Mouse (Mus musculus): ENCODE results near the gene Zfp281.

- TF ChIP-seq CTCF (IDR thresholded peaks at IDR 0.05; ENCODE audit: low read depth, low read length) (no peak), GATA1 (IDR thresholded peaks at IDR 0.05; ENCODE audit: borderline replicate concordance, low read length) (no peak), POLR2AphosphoS5 (IDR thresholded peaks at IDR 0.05; ENCODE audit: insufficient replicate concordance, low read depth, low read length) (no peak), GATA2 (IDR thresholded peaks at IDR 0.05; ENCODE audit: borderline replicate concordance, low read depth, low read length) (no peak), TAL1 (conservative IDR thresholded peaks at IDR 0.05; ENCODE audit: low read depth, low read length) (no peak)
Observed at GRCm38 (mm10) chr1:136654385-136654784, 29.7 kb downstream of the Zfp281 start.

Data from G1E (cell line).